Mouse (Mus musculus): Measurements from ENCODE around the gene 4930507D05Rik. TPM values are rescaled to one million over a fixed set of nuclear protein-coding genes. Genes with fewer than 3 reads are reported as not detected.
"Not testable (repeated sequence)": the region's sequence is repeated elsewhere in the genome, so short reads cannot be mapped to it uniquely, and the experiment has no call there.

The 4930507D05Rik gene
- 1 to 10 TPM; 1.2 to 1.3 TPM for total RNA-seq (2021)

DNA sequence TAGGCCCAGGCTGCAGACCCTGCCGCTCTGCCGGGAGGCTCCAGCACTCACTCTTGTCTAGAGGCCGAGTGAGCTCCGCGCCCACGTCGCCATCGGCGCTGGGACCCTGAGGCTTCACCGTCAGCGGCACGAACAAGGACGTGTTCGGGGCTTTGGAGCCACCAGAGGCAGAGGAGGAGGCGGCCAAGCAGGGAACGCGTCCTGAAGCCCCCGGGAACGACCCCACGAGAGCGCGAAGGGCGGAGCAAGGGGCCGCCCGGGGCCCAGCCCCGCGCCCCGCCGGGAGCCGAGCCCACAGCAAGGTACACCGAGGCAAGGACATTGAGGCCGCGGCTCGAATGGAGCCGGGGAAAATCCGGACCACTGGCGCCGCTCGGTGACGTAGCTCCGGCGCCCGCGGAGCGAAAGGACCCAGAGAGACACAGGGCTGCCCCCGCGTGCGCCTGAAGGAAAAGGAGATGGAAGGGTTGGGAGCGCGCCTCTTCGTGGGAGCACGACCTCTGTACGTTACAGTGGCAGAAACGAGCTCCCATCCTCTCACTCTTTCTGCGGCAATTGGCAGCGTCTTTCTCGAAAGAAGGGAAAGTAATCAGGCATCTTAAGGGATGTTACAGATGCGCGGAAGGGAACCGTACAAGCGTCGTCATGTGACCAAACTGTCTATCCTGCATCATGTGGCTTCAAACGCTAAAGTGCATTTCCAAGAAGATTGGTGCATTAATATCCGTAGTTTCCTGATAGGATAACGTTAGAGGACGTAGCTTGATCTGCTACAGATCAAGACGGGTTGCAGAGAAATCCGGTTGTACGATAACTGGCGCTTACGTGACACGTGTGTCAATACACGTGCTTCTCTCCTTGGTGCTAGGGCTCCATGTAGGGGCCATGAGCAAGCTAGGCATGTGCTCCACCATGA is at the start of gene 4930507D05Rik, which contains the start of gene Supv3l1:
Gene 4930507D05Rik, plus strand, starts transcription at position 126 of the 916 bp plus-strand sequence.
Gene Supv3l1, minus strand, starts transcription at position 375 of the 916 bp plus-strand sequence.
- peak; percentile 90 to 93 for DNase-seq

GRCm38 (mm10) chr10:62401641-62402111 is 47.6 kb upstream of the 4930507D05Rik start:
- DNase-seq: no peak

GRCm38 (mm10) chr10:62404901-62405300 is 44.4 kb upstream of the 4930507D05Rik start:
- DNase-seq: no peak

DNA sequence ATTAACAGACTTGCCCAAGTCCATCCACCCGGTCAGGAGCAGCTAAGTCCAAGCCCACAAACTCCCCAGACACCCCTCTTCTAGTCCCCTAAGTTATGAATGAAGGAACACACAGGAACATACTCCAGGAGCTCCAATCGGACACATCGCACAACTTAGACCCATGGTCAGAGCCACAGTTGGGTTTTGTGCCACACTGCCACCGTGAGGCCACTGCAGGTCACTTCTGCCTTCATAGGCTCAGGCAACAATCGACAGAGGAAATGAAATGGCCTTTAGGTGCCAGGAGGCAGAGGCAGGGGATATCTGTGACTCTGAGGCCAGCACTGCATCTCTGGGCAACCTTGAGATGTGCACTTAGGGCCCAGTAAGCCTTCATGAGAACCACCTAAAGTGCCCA is 38.3 kb upstream of the 4930507D05Rik start:
- DNase-seq: peak; percentile 44 to 55

GRCm38 (mm10) chr10:62411431-62412410 is 37.6 kb upstream of the 4930507D05Rik start:
- DNase-seq: no peak

DNA sequence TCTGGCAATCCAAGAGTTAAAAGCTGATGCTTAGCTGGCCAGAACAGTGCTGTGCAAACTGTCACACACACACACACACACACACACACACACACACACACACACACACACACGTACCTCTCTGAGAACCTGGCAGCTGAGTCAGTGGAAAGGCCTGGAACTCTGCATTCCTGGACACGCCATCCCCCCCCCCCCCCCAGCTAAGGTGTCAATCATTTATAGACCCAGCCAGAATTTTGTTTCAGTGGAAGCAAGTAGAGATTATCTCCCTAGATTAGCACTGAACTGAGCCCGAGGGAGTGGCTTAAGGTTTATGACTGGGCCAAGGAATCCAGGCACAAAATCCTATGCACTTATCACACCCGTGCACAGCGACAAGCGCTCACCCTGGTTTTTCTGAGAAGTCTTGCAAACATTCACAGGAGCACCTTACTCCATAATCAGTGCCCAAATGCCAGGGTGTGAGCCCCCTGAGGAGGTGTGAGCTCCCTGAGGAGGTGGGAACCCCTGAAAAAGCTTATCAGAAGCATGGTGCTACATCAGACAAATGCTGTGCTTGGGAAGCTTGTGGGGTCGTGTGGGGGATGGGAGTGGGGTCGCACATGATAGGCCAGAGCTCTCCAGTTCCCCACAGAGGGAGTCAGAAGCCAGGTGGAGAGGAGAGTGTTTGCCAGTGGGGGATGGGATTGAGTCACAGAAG is 36.2 kb upstream of the 4930507D05Rik start:
- DNase-seq: no peak

DNA sequence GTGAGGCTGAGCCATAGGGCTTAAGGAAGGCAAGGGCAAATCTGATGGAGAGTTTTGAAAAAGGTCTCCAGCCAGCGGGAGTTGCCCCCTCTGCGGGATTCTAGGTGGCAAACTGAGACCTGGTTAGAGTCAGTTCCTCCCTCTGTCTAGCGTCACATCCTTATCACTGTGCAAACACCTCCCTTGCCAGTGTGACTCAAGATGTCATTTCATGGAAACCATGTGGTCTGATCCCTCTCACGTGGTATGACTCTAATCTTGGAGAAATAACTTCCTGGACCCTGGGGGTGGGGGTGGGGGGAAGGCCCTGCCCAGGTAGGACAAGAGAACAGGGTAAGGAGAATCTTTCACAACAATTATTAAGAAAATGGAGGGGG is 35.7 kb upstream of the 4930507D05Rik start:
- DNase-seq: no peak

DNA sequence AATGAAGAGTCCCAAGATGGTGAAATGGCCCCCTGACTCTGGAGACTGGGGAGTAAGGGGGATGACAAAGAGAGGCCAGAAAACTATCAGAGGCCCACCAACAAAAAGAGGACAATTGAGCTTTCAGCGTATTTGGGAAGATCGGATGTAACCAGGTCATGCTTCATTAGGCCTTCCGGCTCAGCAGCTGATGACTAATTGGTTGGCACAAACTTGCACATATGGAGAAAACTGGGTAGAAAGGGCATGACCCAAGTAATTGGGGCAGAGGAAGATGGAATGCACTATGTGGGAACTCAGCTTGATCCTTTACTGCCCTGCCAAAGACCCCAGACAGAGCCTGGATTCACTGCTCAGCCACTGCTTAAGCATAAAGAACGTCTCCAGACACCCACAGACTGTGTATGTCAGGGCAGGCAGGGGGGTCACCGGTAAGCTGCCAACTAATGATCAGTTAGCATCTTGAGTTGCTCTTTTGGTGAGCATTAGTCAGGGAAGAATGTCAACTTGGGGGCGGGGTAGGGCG is 30.4 kb upstream of the 4930507D05Rik start:
- no peak for DNase-seq

GRCm38 (mm10) chr10:62419422-62419821 is 29.9 kb upstream of the 4930507D05Rik start:
- DNase-seq: no peak

- DNase-seq: no peak
Measured at GRCm38 (mm10) chr10:62420399-62420798, 28.9 kb upstream of the 4930507D05Rik start.

GRCm38 (mm10) chr10:62421127-62421526 is 28.2 kb upstream of the 4930507D05Rik start:
- no peak for DNase-seq

DNA sequence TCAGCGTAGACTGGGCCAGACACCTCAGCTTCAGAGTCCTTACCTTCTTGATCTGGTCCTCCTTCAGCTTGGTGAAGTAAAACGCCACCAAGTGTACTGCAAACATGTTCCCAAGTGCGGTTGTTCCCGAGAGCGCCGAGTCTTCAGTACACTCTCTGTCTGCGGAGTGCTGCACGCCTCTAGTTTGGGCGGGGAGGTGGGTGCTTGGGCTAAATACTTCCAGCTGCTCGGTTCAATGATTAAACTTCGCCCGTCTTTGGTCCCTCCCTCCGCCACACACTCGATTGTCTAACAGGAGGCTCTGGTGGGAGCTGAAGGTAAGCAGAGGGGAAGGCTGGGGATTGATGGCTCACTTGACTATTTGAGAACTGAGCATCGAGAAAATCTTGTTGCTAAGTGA is 27.0 kb upstream of the 4930507D05Rik start, which contains the start of gene Hkdc1:
Gene Hkdc1, minus strand, starts transcription at position 237 of the 400 bp plus-strand sequence.
- DNase-seq: no peak

DNA sequence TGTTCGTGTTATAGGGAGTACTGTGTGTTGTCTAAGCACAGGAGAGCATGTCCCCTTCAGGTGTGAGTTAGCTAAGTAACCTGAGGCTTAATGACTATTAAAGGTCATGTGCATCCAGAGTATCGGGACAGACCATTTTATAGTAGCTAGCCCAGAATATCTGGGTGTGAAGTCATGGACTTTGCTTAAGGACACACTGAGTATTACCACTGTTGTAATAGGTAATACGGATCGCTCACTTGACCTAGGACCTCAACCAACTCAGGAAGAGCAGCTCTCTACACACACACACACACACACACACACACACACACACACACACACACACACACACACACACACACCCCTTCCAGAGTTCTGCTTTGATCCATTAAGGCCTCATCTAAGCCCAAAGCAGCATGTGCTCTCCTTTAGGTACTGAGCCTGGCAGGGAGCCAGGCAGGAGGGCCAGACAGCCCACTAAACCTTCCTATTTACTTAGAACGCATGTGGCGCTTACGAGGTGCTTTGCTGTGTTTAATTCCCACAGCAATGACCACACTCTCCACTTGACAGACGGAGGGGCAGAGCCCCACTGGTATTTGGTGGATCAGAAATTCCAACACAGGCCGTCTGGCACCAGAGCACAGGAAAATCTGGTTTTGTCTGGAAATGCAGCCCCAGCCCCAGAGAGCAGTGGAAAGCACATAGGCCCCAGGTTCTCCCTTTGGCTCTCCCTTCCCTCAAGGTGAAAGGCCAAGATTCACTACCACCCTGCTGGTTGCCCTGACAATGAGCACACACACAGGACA is 24.0 kb upstream of the 4930507D05Rik start:
- no peak for DNase-seq

- DNase-seq: no peak
Measured at GRCm38 (mm10) chr10:62430427-62430826, 18.9 kb upstream of the 4930507D05Rik start.

- DNase-seq: no peak
Measured at GRCm38 (mm10) chr10:62450280-62450640, 971 bp downstream of the 4930507D05Rik start.

DNA sequence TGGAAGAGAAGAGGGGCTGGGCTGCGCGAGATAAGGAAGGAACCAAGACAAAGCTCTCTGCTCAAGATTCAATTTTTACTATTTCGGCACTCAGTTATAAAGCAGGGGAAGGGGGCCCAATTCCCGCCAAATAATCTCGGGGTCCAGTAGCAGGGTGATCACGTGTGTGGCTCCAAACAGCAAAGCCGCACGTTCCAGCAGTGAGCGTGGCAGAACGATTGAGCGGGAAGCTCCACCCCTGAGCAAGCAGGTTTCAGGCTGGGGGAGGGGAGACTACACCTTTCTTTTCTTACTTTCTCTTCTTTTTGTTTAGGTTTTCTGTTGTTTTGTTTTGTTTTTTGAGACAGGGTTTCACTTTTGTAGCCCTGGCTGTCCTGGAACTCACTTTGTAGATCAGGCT is 2.7 kb downstream of the 4930507D05Rik start:
- DNase-seq: not testable (repeated sequence)

- no peak for DNase-seq
Measured at GRCm38 (mm10) chr10:62461321-62461720, 12.0 kb downstream of the 4930507D05Rik start.

- no peak for DNase-seq
Measured at GRCm38 (mm10) chr10:62469736-62470135, 20.4 kb downstream of the 4930507D05Rik start.

DNA sequence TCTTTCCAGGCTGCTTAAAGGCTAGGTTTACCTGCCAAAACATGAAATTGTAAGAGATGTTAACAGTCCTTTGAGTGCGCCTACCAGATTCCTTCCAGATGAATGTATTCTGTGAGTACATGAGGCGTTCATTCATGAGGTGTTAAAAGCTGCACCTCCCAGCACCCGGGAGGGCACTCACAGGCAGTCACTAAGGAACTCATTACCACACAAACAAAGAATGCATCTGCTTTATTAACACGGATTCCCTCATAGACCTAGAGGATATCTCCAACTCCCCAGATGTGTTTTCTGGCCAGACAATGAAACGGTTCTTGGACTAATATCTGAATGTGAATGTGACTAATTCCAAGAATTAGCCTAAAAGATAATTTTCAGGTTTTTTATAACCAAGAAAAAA is 21.8 kb downstream of the 4930507D05Rik start:
- no peak for DNase-seq

- DNase-seq: no peak
Measured at GRCm38 (mm10) chr10:62474944-62475343, 25.7 kb downstream of the 4930507D05Rik start.

GRCm38 (mm10) chr10:62476980-62477379 is 27.7 kb downstream of the 4930507D05Rik start:
- DNase-seq: no peak

Measured in layer of hippocampus, postnatal 36 days (tissue).